Mouse (Mus musculus) liver, adult (tissue): ENCODE measurements around the gene Tle6.

Experiments
- GATA4 ChIP-seq: IDR thresholded peaks from 2 replicates; pipeline ENCODE4 v1.6.1; 2014; ENCODE audit warnings: mild to moderate bottlenecking, low read length; ENCODE audit not compliant: insufficient replicate concordance

Gene Tle6

GRCm38 (mm10) chr10:81628390-81628789 is 27.5 kb upstream of the Tle6 start, which contains the start of gene Ankrd24:
Gene Ankrd24 (plus strand): TSS chr10:81628540.
- no peak for TF ChIP-seq GATA4

GRCm38 (mm10) chr10:81627836-81628220 is 27.0 kb upstream of the Tle6 start:
- no peak for TF ChIP-seq GATA4

- peak; percentile 81; the same call in 1 of the 2 replicates for TF ChIP-seq GATA4
These were observed 26.3 kb upstream of the Tle6 start, which contains the start of gene Sirt6 for GRCm38 (mm10) chr10:81626994-81627835. Gene Sirt6 (minus strand): TSS chr10:81627797.

- no peak for TF ChIP-seq GATA4
These were observed 25.5 kb upstream of the Tle6 start for GRCm38 (mm10) chr10:81626101-81626993.

GRCm38 (mm10) chr10:81623441-81623840 is 22.6 kb upstream of the Tle6 start:
- TF ChIP-seq GATA4: no peak

GRCm38 (mm10) chr10:81620786-81621185 is 19.9 kb upstream of the Tle6 start:
- no peak for TF ChIP-seq GATA4

GRCm38 (mm10) chr10:81619976-81620375 is 19.1 kb upstream of the Tle6 start:
- no peak for TF ChIP-seq GATA4

GRCm38 (mm10) chr10:81615486-81615885 is 14.6 kb upstream of the Tle6 start:
- TF ChIP-seq GATA4: no peak

- no peak for TF ChIP-seq GATA4
These were observed 11.9 kb upstream of the Tle6 start for GRCm38 (mm10) chr10:81612779-81613178.

- TF ChIP-seq GATA4: no peak
These were observed 7.4 kb upstream of the Tle6 start for GRCm38 (mm10) chr10:81608308-81608707.

GRCm38 (mm10) chr10:81605974-81606751 is 5.3 kb upstream of the Tle6 start, which contains the start of gene BC025920:
Gene BC025920 (plus strand): TSS chr10:81606270.
- peak; percentile 76; the same call in 1 of the 2 replicates for TF ChIP-seq GATA4

- TF ChIP-seq GATA4: no peak
These were observed 4.7 kb upstream of the Tle6 start for GRCm38 (mm10) chr10:81605666-81605973.

GRCm38 (mm10) chr10:81604968-81605665 is 4.2 kb upstream of the Tle6 start:
- no peak for TF ChIP-seq GATA4

- TF ChIP-seq GATA4: no peak
These were observed 3.4 kb upstream of the Tle6 start for GRCm38 (mm10) chr10:81604019-81604967.

- TF ChIP-seq GATA4: no peak
These were observed 1.9 kb upstream of the Tle6 start for GRCm38 (mm10) chr10:81602741-81603151.
